Comparison of ENCODE assay signal across 14 mouse cellular contexts in genomic region chrX:12304678-12305077, GRCm38 (mm10).
A peak's percentile ranks its signal among the peaks of the same experiment; 100 is the strongest.
DNase-seq lines count a peak whose midpoint lies in the region.
"Had no signal": no experiment of that assay in that cellular context is flagged by ENCODE, and none has a peak within 500 bp of the region (broad histone marks: within the 10 kb centered on the region; RNA-seq: fewer than 3 reads in every experiment).

No protein-coding gene starts in this region.

- intact Hi-C loops in heart, postnatal 14 days (cut with DNase I), result no loop called here
- intact Hi-C loops in left cerebral cortex, postnatal 14 days (cut with DNase I), result no loop called here

- DNase-seq in heart, postnatal 14 days, result peak; percentile 12 to 15
- no peak for DNase-seq in heart, adult 18-20 months
- peak; percentile 38 to 55 for DNase-seq in left cerebral cortex, adult 18-20 months (ENCODE audit: low spot score in 2 of 2)
- DNase-seq in left cerebral cortex, postnatal 14 days (ENCODE audit: low spot score in 2 of 2), result no peak
- DNase-seq in right cerebral cortex, adult 18-20 months, result peak; percentile 39
- no peak for DNase-seq in right cerebral cortex, postnatal 25 days
- no peak for DNase-seq in layer of hippocampus, postnatal 25 days (ENCODE audit: extremely low spot score in 1 of 2, low spot score in 1 of 2)
- DNase-seq: adrenal gland, adult 8-10 months; cerebellum, adult 2 months; forebrain, postnatal 0 days; gastrocnemius, adult 2 months; kidney, adult 11 months; thymus, adult 18-20 months; thymus, postnatal 4 days had no signal

Comparison
In these comparisons a context has a peak if more than half of its experiments do, and no peak if none do; other contexts are left out.
1. DNase-seq: peak in heart, postnatal 14 days (2 of 2), left cerebral cortex, adult 18-20 months (2 of 2) and right cerebral cortex, adult 18-20 months (single experiment); none in heart, adult 18-20 months (0 of 2), left cerebral cortex, postnatal 14 days (0 of 2), right cerebral cortex, postnatal 25 days (single experiment) and layer of hippocampus, postnatal 25 days (0 of 2).